Mouse (Mus musculus): ENCODE measurements around the gene Rpl23a.
A peak's percentile ranks its signal among the peaks of the same experiment; 100 is the strongest.

The Rpl23a gene

GRCm38 (mm10) chr11:78183884-78184514 is 615 bp upstream of the Rpl23a start:
- peak in 1 of 2 experiments; percentile 22 for DNase-seq

GRCm38 (mm10) chr11:78182450-78182849 is 934 bp downstream of the Rpl23a start:
- no peak for DNase-seq

GRCm38 (mm10) chr11:78181830-78182357 is 1.5 kb downstream of the Rpl23a start:
- no peak for DNase-seq

GRCm38 (mm10) chr11:78180081-78180761 is 3.2 kb downstream of the Rpl23a start:
- no peak for DNase-seq

- no peak for DNase-seq
These were observed 3.9 kb downstream of the Rpl23a start for GRCm38 (mm10) chr11:78179438-78179999.

GRCm38 (mm10) chr11:78178859-78179437 is 4.4 kb downstream of the Rpl23a start:
- peak; percentile 88 to 89 for DNase-seq

GRCm38 (mm10) chr11:78177903-78178858 is 5.2 kb downstream of the Rpl23a start:
- DNase-seq, result peak; percentile 97

GRCm38 (mm10) chr11:78177437-78177836 is 5.9 kb downstream of the Rpl23a start:
- no peak for DNase-seq

GRCm38 (mm10) chr11:78176905-78177331 is 6.5 kb downstream of the Rpl23a start:
- no peak for DNase-seq

- DNase-seq, result peak; percentile 84 to 90
These were observed 7.0 kb downstream of the Rpl23a start, which contains the start of the genes Nek8 and Tlcd1 for GRCm38 (mm10) chr11:78176402-78176862. Gene Nek8, minus strand, starts transcription at chr11:78176675. Gene Tlcd1, plus strand, starts transcription at chr11:78176711.

- DNase-seq, result no peak
These were observed 7.5 kb downstream of the Rpl23a start for GRCm38 (mm10) chr11:78175771-78176401.

- DNase-seq, result no peak
These were observed 8.9 kb downstream of the Rpl23a start for GRCm38 (mm10) chr11:78174506-78174905.

- DNase-seq, result no peak
These were observed 10.5 kb downstream of the Rpl23a start for GRCm38 (mm10) chr11:78172748-78173383.

- no peak for DNase-seq
These were observed 11.2 kb downstream of the Rpl23a start for GRCm38 (mm10) chr11:78172034-78172747.

- no peak for DNase-seq
These were observed 12.1 kb downstream of the Rpl23a start for GRCm38 (mm10) chr11:78171328-78171727.

GRCm38 (mm10) chr11:78170306-78170705 is 13.1 kb downstream of the Rpl23a start:
- no peak for DNase-seq

- no peak for DNase-seq
These were observed 14.6 kb downstream of the Rpl23a start for GRCm38 (mm10) chr11:78168541-78169468.

- no peak for DNase-seq
These were observed 16.0 kb downstream of the Rpl23a start for GRCm38 (mm10) chr11:78167257-78167959.

Measured in cerebellum, postnatal 10 days (tissue).